Mouse (Mus musculus) gastrocnemius, postnatal 25 days (tissue): ENCODE results near the gene Nfia. TPM values are rescaled to one million over a fixed set of nuclear protein-coding genes. Genes with fewer than 3 reads are reported as not detected.

Experiments used
- DNase-seq: peaks from one replicate; pipeline ENCODE4 v3.0.0; 2022
- total RNA-seq, 2 experiments: library from RNA; stranded (reverse); gene quantifications; 1 replicate in 1 of 2; 2 replicates in 1 of 2; pipeline ENCODE4 v1.2.3; 2021

The Nfia gene
- total RNA-seq, 2 experiments from 2014 or later, result 54.7 to 55.0 TPM

- no peak for DNase-seq
Measured at GRCm38 (mm10) chr4:98063280-98063679, 290.7 kb downstream of the Nfia start.

GRCm38 (mm10) chr4:98076106-98076505 lies 303.6 kb downstream of the Nfia start:
- no peak for DNase-seq

- no peak for DNase-seq
Measured at GRCm38 (mm10) chr4:98076624-98077023, 304.1 kb downstream of the Nfia start.

GRCm38 (mm10) chr4:98080586-98080985 lies 308.1 kb downstream of the Nfia start:
- DNase-seq, result no peak

GRCm38 (mm10) chr4:98081962-98082361 lies 309.4 kb downstream of the Nfia start:
- no peak for DNase-seq

GRCm38 (mm10) chr4:98082512-98082911 lies 310.0 kb downstream of the Nfia start:
- no peak for DNase-seq

GRCm38 (mm10) chr4:98085060-98085459 lies 312.5 kb downstream of the Nfia start:
- no peak for DNase-seq

GRCm38 (mm10) chr4:98086976-98087375 lies 314.4 kb downstream of the Nfia start:
- DNase-seq, result no peak

- DNase-seq, result no peak
Measured at GRCm38 (mm10) chr4:98089985-98090384, 317.5 kb downstream of the Nfia start.

GRCm38 (mm10) chr4:98090586-98090985 lies 318.1 kb downstream of the Nfia start:
- DNase-seq, result no peak

- peak; percentile 78 for DNase-seq
Measured at GRCm38 (mm10) chr4:98091368-98091827, 318.9 kb downstream of the Nfia start.

GRCm38 (mm10) chr4:98091901-98092472 lies 319.5 kb downstream of the Nfia start:
- no peak for DNase-seq

- DNase-seq, result no peak
Measured at GRCm38 (mm10) chr4:98094112-98094805, 321.7 kb downstream of the Nfia start.

GRCm38 (mm10) chr4:98095060-98095459 lies 322.5 kb downstream of the Nfia start:
- DNase-seq, result no peak

- DNase-seq, result no peak
Measured at GRCm38 (mm10) chr4:98097013-98097566, 324.6 kb downstream of the Nfia start.

- no peak for DNase-seq
Measured at GRCm38 (mm10) chr4:98098663-98099062, 326.1 kb downstream of the Nfia start.

GRCm38 (mm10) chr4:98099433-98099832 lies 326.9 kb downstream of the Nfia start:
- no peak for DNase-seq

- no peak for DNase-seq
Measured at GRCm38 (mm10) chr4:98101153-98102096, 328.9 kb downstream of the Nfia start.

GRCm38 (mm10) chr4:98102625-98103336 lies 330.2 kb downstream of the Nfia start:
- DNase-seq, result no peak

- no peak for DNase-seq
Measured at GRCm38 (mm10) chr4:98103337-98103666, 330.8 kb downstream of the Nfia start.

GRCm38 (mm10) chr4:98104161-98104560 lies 331.6 kb downstream of the Nfia start:
- peak; percentile 86 for DNase-seq
